Mouse (Mus musculus) hindbrain, embryonic 14.5 days (tissue): Measurements from ENCODE around the gene Rab15. TPM values are rescaled to one million over a fixed set of nuclear protein-coding genes. Genes with fewer than 3 reads are reported as not detected.

ENCODE experiments used
- ATAC-seq: fragments of 200-750 bp; cut with Nextera tagmentation; 2 replicates; pipeline ENCODE4 v1.8.0; 2017; ENCODE audit warnings: moderate number of reproducible peaks, mild to moderate bottlenecking, moderate TSS enrichment, moderate library complexity; ENCODE audit not compliant: low FRiP score
- DNase-seq: peaks from one replicate; pipeline ENCODE4 v3.0.0-alpha.2; 2015; ENCODE audit warnings: low spot score
- H3K27ac ChIP-seq: fragments of 300-500 bp; sonication (generic); 2 replicates; pipeline ENCODE4 v1.5.1; 2014; ENCODE audit warnings: mild to moderate bottlenecking, moderate library complexity
- H3K27me3 ChIP-seq: fragments of 300-500 bp; sonication (generic); 2 replicates; pipeline ENCODE4 v1.6.1; 2014; ENCODE audit warnings: mild to moderate bottlenecking, low read length, mixed read lengths; ENCODE audit not compliant: control insufficient read depth, insufficient read depth
- H3K36me3 ChIP-seq: fragments of 300-500 bp; sonication (generic); replicated peaks from 2 replicates; pipeline ENCODE4 v1.6.1; 2014; ENCODE audit not compliant: control insufficient read depth, insufficient read depth
- H3K4me1 ChIP-seq: fragments of 300-500 bp; sonication (generic); replicated peaks from 2 replicates; pipeline ENCODE4 v1.6.1; 2014; ENCODE audit warnings: antibody characterized with exemption, low read length, mixed read lengths; ENCODE audit not compliant: control insufficient read depth, insufficient read depth
- H3K4me2 ChIP-seq: fragments of 300-500 bp; sonication (generic); replicated peaks from 2 replicates; pipeline ENCODE4 v1.6.1; 2014; ENCODE audit warnings: mild to moderate bottlenecking, moderate library complexity
- H3K4me3 ChIP-seq: fragments of 300-500 bp; sonication (generic); replicated peaks from 2 replicates; pipeline ENCODE4 v1.5.1; 2014; ENCODE audit warnings: mild to moderate bottlenecking, low read length
- H3K9ac ChIP-seq: fragments of 300-500 bp; sonication (generic); 2 replicates; pipeline ENCODE4 v1.6.1; 2014
- H3K9me3 ChIP-seq: fragments of 300-500 bp; sonication (generic); 2 replicates; pipeline ENCODE4 v1.6.1; 2016; ENCODE audit warnings: low read length; ENCODE audit not compliant: control insufficient read depth
- WGBS: fragments of 180-500 bp; shearing (Covaris S2); extraction: QIAGEN DNeasy Blood & Tissue Kit; methylation state at CpG from one replicate; pipeline ENCODE4 v1.1.7; 2014; 5-methylcytosine and 5-hydroxymethylcytosine counted together
- polyA plus RNA-seq: library from polyadenylated mRNA; unstranded; fragments of >200 nt; fragmentation: Nextera tagmentation; extraction: Ambion mirVana; gene quantifications from 2 replicates; pipeline ENCODE4 v1.2.1, GENCODE M21; 2014

The Rab15 gene
- polyA plus RNA-seq, 1 experiment from 2014 or later: 35.7 TPM

DNA sequence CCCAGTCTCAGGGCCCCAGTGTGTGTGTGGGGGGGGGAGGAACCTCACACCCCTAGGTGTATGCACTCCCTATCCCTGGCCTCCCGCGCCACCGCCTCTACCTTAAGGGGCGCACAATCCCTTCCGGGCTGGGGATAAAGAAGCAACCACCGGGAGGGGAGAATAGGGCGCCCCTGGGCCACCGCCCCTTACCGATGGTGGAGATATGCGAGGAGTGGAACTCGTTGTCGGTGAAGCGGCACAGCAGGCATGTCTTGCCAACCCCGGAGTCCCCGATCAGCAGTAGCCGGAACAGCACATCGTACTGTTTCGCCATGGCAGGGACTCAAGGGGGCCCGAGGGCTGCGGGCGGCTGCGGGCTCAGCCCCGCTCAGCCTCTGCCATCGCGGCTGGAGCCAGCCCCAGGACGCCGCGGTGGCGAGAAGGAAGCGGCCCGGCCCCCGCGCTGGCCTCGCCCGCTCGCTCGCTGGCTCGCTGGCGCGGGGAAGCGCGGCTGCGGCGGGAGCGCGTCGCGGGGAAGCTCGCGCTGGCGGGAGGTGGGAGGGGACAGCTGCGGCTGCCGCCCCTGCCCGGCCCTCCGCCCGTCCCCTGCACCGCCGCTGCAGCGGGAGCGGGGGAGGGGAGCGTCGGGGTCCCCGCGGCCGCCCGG is 582 bp downstream of the Rab15 start:
- Histone ChIP-seq H3K36me3 (no peaks in the 10 kb centered on the region), H3K9ac (peak overlapping the region; percentile 83), H3K4me1 (peaks cover 33% of the 10 kb centered on the region), H3K4me2 (peak overlapping the region; percentile 71), H3K4me3 (peak overlapping the region; percentile 68), H3K9me3 (no peaks in the 10 kb centered on the region), H3K27me3 (no peaks in the 10 kb centered on the region), H3K27ac (peak overlapping the region; percentile 84)
- WGBS: under 1% methylated on average over 48 of the region's 66 CpGs
- ATAC-seq (peak; percentile 80), DNase-seq (peak; percentile 60)

DNA sequence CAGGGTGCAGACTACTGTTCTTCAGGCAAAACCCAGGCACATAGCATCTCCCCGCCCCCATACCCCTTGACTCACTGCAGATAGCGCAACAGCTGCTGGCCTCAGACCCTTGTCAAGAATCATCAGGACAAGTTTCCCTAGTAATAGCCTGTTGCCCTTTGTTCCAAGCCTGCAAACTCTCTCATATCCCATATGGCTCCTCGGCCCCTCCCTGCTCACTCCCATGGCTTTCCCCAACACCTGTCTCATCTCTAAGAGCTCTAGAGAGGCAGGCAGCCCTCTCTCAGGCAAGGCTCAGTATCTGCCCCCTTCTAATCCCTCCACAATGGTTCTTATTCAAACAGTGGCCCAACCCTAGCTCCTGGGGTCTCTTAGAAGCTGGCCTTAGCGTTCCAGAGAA is 2.1 kb downstream of the Rab15 start:
- H3K9me3 ChIP-seq: no peaks in the 10 kb centered on the region
- peaks cover 33% of the 10 kb centered on the region for H3K4me1 ChIP-seq
- H3K36me3 ChIP-seq: no peaks in the 10 kb centered on the region
- ATAC-seq: no peak
- no peak for DNase-seq
- H3K9ac ChIP-seq: peak overlapping the region; percentile 83; the same call in 1 of the 2 replicates
- 0 out of 2 replicates have a peak overlapping the region, but pooled peaks have one; percentile 68 for H3K4me3 ChIP-seq
- WGBS: 54% methylated on average over 4 of the region's 4 CpGs
- H3K27me3 ChIP-seq: no peaks in the 10 kb centered on the region
- H3K4me2 ChIP-seq: peak overlapping the region; percentile 71
- no peak overlapping the region for H3K27ac ChIP-seq

DNA sequence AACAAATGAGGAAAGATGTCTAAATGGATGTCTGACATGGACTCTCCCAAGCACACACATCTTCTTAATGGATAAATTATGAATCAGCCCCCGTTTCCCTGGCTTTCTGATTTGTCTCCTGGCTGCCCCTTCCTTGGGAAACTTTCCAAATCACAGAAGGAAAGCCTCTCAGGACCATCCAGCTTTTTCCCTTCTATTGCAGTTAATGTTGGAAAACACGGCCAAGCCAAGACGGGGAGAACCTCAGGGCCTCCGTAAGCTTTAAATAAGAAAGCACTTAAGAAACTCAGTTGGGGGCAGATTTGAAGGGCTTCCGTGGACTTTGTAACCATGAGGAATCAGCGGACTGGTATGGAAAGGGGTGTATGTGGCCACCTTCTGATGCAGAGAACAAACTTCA is 2.9 kb downstream of the Rab15 start:
- no peaks in the 10 kb centered on the region for H3K36me3 ChIP-seq
- H3K4me2 ChIP-seq: 0 out of 2 replicates have a peak overlapping the region, but pooled peaks have one; percentile 71
- no peaks in the 10 kb centered on the region for H3K27me3 ChIP-seq
- peaks cover 33% of the 10 kb centered on the region for H3K4me1 ChIP-seq
- DNase-seq (no peak), ATAC-seq (no peak)
- H3K9ac ChIP-seq: no peak overlapping the region
- WGBS: 76% methylated on average over 6 of the region's 6 CpGs
- no peaks in the 10 kb centered on the region for H3K9me3 ChIP-seq
- H3K27ac ChIP-seq: no peak overlapping the region
- no peak overlapping the region for H3K4me3 ChIP-seq

DNA sequence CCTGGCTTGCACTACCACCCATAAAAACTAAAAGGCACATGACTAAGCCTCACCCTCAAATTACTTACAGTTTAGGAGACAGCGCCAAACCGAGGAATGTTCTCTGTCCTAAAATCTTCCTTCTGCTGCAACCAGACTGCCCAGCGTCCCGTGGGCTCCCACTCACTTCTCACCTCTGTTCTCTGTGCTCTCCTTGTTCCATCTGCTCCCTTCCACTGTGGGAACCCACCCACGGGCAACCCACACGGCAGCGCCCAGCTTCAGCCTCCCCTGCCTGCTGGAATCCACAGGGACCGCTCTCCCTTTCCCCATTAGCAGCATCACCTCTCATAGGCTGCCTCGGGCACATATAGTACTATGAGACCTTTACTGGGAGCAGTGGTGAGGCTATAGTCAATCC is 3.8 kb downstream of the Rab15 start:
- Histone ChIP-seq H3K4me2 (no peak overlapping the region), H3K27ac (no peak overlapping the region), H3K9me3 (no peaks in the 10 kb centered on the region), H3K27me3 (no peaks in the 10 kb centered on the region), H3K9ac (no peak overlapping the region), H3K4me1 (peaks cover 33% of the 10 kb centered on the region), H3K4me3 (no peak overlapping the region), H3K36me3 (no peaks in the 10 kb centered on the region)
- ATAC-seq: no peak
- no peak for DNase-seq
- WGBS: 87% methylated on average over 9 of the region's 9 CpGs

DNA sequence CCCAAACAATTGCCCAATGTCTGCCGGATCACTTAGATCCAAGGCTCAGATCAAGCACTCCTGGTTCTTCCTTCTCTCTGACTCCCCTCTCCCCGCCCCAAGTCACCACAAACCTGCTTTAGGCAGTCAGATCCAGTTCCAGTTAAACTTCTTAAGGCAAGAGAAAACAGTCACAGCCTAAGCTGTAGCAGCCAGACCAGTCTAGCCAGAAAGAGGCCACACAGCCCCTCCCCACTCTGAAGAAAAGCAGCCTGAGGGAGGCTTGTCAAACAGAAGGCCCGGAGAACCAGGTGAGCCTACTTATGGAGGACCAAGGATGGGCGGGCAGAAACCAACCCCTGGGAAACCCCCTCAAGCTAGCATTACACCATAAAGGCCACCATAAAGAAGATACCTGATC is 4.6 kb downstream of the Rab15 start:
- no peaks in the 10 kb centered on the region for H3K27me3 ChIP-seq
- no peaks in the 10 kb centered on the region for H3K36me3 ChIP-seq
- WGBS: 71% methylated on average over 4 of the region's 4 CpGs
- H3K9me3 ChIP-seq: no peaks in the 10 kb centered on the region
- ATAC-seq: no peak
- no peak for DNase-seq
- H3K4me3 ChIP-seq: no peak overlapping the region
- H3K4me1 ChIP-seq: peaks cover 33% of the 10 kb centered on the region
- no peak overlapping the region for H3K27ac ChIP-seq
- H3K9ac ChIP-seq: no peak overlapping the region
- no peak overlapping the region for H3K4me2 ChIP-seq

DNA sequence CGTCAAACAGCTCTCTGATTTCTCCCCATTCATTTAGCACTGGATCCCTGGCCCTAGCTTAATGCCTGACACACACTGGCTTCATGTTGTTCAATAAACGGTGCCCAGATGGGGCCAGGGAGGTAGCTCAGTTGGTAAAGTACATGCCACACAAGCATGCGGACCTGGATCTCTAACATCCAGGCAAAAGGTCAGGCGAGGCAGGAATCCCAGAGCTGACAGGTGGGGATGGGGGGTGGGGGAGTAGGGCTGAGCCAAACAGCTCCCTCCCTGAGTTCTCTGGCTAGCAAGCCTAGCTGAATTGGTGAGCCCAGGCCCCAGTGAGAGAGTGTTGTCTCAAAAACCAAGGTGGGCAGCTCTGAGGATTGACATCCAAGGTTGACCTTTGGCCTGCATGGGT is 5.5 kb downstream of the Rab15 start:
- no peak overlapping the region for H3K9ac ChIP-seq
- 52% methylated on average over 4 of the region's 4 CpGs for WGBS
- H3K27ac ChIP-seq: no peak overlapping the region
- H3K9me3 ChIP-seq: no peaks in the 10 kb centered on the region
- no peak overlapping the region for H3K4me2 ChIP-seq
- peaks cover 28% of the 10 kb centered on the region for H3K4me1 ChIP-seq
- no peak for DNase-seq
- ATAC-seq: no peak
- no peaks in the 10 kb centered on the region for H3K36me3 ChIP-seq
- no peak overlapping the region for H3K4me3 ChIP-seq
- no peaks in the 10 kb centered on the region for H3K27me3 ChIP-seq

DNA sequence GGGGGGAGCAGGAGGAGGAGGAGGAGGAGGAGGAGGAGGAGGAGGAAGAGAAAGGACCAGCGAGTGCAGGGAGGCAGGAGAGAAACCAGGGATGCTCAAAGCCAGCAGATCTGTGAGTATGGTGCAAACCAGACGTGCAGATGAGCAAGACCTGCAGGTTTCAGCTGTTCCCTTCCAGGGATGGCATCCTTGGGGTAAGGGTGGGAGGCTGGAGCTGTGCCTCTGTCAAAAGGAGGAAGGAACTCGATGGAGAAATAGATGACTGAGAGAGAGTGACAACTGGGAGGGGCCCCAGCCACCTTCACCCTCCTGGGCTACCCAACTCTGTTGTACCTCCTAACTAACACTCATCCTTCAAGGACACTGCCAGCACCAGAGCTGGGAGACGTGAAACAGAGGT is 6.0 kb downstream of the Rab15 start:
- no peak overlapping the region for H3K9ac ChIP-seq
- no peaks in the 10 kb centered on the region for H3K27me3 ChIP-seq
- no peak overlapping the region for H3K27ac ChIP-seq
- H3K36me3 ChIP-seq: no peaks in the 10 kb centered on the region; the same call in 1 of the 2 replicates
- 63% methylated on average over 4 of the region's 4 CpGs for WGBS
- peaks cover 28% of the 10 kb centered on the region for H3K4me1 ChIP-seq
- no peaks in the 10 kb centered on the region for H3K9me3 ChIP-seq
- H3K4me2 ChIP-seq: no peak overlapping the region
- DNase-seq: no peak
- H3K4me3 ChIP-seq: no peak overlapping the region
- no peak for ATAC-seq

DNA sequence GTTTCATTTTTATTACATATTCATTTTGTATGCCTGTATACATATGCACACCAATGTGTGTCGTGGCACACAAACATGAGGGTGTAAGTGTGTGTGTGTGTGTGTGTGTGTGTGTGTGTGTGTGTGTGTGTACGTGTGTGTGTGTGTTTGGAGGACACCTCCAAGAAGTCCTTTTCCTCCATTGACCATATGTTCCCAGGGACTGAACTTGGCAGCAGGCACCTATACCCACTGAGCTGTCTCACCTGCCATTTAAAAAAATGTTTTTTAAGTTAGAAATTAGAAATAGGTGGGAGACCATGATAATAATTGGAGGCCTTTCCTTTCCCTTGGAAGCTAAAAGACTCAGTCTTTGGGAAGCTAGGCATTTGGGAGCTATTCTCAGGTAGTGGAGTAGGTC is 8.6 kb downstream of the Rab15 start:
- Histone ChIP-seq H3K27ac (no peak overlapping the region), H3K9me3 (no peaks in the 10 kb centered on the region), H3K27me3 (no peaks in the 10 kb centered on the region), H3K36me3 (no peaks in the 10 kb centered on the region; the same call in 1 of the 2 replicates), H3K9ac (no peak overlapping the region), H3K4me3 (no peak overlapping the region), H3K4me1 (peaks cover 8% of the 10 kb centered on the region; the same call in 1 of the 2 replicates), H3K4me2 (no peak overlapping the region)
- ATAC-seq (no peak), DNase-seq (no peak)
- WGBS: 91% methylated on average over 2 of the region's 2 CpGs

DNA sequence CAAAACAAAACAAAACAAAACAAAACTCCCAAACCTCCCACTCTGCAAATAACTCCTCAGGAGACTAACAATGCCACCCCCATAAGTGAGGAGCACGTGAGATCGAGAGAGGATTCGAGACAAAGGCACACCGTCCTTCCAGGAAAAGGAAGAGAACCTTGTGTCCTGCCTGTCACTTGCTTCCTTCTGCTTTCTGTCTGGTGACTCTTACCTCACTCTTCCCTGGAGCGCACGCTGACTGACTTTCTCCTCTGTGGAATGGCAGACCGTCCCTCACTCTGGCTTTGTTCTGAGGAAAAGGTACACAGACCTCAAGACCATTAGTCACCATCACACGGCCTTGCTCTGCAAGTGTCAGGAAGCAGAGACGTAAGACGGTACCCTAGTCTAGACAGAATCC is 9.2 kb downstream of the Rab15 start:
- H3K9ac ChIP-seq: no peak overlapping the region
- whole genome bisulfite sequencing: 81% methylated on average over 10 of the region's 10 CpGs

DNA sequence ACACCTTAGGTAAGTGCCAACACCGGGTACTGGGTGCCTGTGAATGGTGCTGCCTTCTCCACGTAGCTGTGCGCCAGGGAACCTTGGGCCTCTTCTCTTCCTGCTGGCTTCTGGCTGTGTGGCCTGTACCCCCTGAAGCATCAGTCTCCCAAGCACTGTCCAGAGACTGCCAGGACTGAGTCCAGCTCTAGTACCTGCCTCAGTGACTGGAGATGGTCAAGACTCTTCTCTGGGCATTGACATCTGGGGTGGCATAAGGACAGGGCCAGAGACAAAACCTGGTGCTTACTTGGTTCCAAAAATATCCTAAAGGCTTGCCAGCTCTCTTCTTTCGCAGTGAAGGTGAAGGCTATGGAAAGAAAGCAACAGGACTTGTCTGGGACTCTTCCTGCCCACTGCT is 11.7 kb downstream of the Rab15 start:
- Histone ChIP-seq H3K36me3 (no peaks in the 10 kb centered on the region; the same call in 1 of the 2 replicates), H3K9ac (no peak overlapping the region), H3K9me3 (no peaks in the 10 kb centered on the region), H3K4me3 (no peak overlapping the region), H3K27me3 (no peaks in the 10 kb centered on the region), H3K4me1 (no peaks in the 10 kb centered on the region), H3K4me2 (no peak overlapping the region), H3K27ac (no peak overlapping the region)
- ATAC-seq (no peak), DNase-seq (no peak)
- 94% methylated on average over 4 of the region's 4 CpGs for WGBS

More for the DNA sequence above, 9.2 kb downstream of the Rab15 start:
- Histone ChIP-seq H3K27ac (no peak overlapping the region), H3K9me3 (no peaks in the 10 kb centered on the region), H3K27me3 (no peaks in the 10 kb centered on the region), H3K4me2 (no peak overlapping the region), H3K4me3 (no peak overlapping the region), H3K36me3 (no peaks in the 10 kb centered on the region; the same call in 1 of the 2 replicates), H3K4me1 (peaks cover 8% of the 10 kb centered on the region; the same call in 1 of the 2 replicates)
- DNase-seq: no peak
- no peak for ATAC-seq
